Mouse (Mus musculus): ENCODE measurements around the gene Capn2.

Gene Capn2

GRCm38 (mm10) chr1:182501815-182502405 is 15.5 kb downstream of the Capn2 start:
- DNase-seq (ENCODE audit: low spot score in 2 of 2) = peak; percentile 61 to 71

DNA sequence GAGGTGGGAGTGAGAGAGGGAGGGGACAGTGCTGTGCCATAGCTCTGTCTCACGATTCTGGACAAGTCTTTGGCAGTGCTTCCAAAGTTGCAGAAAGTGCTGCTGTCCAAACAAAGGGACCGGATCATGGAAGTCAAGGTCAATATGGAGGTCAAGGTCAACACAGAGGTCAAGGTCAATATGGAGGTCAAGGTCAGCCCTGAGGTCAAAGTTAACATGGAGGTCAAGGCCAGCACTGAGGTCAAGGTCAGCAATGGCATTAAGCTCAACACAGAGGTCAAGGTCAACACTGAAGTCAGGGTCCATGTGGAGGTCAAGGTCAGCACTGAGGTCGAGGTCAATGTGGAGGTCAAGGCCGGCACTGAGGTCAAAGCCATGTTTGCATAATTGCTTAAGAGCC is 16.6 kb downstream of the Capn2 start:
- DNase-seq (ENCODE audit: low spot score in 2 of 2) = no peak

GRCm38 (mm10) chr1:182500224-182500623 is 17.2 kb downstream of the Capn2 start:
- DNase-seq (ENCODE audit: low spot score in 2 of 2) = peak in 1 of 2 experiments; percentile 69

DNA sequence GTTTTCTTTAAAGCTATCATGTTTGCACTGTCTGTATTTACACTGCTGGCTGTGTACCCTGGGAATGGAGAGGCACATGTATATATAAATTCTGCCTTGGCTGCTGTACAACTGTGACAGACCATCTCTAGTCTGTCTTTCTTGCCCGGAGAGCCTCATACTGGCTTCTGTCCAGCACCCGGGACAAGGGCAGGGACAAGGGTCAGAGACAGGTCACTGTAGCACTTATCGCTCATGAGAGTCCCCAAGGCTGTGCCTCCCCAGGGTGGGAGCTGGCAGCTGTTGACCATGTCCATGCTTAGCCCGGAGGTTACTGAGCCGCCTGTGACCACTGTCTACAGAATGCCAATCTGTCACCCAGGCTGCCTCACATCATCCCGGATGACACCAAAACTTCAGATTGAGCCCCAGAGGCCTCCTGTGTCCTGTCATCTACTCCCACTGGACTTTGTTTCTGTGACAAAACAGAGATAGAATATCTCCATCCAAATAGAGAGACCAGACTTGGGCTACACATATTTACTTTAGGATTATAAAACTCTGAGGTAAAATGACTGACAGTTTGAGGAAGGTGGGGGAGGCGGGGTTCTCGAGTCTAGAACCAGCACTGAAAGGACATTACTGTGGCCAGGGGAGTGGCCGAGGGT is 17.8 kb downstream of the Capn2 start:
- peak; percentile 63 for DNase-seq (ENCODE audit: low spot score in 2 of 2)

- DNase-seq (ENCODE audit: low spot score in 2 of 2) = no peak
Measured at GRCm38 (mm10) chr1:182497736-182498135, 19.7 kb downstream of the Capn2 start.

DNA sequence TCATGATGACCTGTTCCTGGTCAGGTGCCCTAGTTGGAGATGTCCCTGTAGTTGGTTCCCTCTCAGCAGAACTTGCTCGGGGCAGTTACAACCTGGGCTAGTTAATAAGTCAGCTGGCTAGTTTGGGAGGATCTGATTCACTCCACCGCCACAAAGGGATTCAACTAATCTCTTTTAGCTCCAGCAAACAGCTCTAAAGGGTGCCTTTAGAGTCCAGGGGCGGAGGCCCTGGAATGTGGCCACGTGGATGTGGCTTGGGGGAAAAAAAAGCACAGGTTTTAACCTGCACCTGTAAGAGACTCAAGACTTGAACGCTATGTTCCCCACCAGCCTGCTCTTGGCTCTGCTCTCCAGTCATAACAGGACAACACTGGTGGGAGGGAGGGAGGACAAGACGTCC is 20.7 kb downstream of the Capn2 start:
- no peak for DNase-seq (ENCODE audit: low spot score in 2 of 2)

DNA sequence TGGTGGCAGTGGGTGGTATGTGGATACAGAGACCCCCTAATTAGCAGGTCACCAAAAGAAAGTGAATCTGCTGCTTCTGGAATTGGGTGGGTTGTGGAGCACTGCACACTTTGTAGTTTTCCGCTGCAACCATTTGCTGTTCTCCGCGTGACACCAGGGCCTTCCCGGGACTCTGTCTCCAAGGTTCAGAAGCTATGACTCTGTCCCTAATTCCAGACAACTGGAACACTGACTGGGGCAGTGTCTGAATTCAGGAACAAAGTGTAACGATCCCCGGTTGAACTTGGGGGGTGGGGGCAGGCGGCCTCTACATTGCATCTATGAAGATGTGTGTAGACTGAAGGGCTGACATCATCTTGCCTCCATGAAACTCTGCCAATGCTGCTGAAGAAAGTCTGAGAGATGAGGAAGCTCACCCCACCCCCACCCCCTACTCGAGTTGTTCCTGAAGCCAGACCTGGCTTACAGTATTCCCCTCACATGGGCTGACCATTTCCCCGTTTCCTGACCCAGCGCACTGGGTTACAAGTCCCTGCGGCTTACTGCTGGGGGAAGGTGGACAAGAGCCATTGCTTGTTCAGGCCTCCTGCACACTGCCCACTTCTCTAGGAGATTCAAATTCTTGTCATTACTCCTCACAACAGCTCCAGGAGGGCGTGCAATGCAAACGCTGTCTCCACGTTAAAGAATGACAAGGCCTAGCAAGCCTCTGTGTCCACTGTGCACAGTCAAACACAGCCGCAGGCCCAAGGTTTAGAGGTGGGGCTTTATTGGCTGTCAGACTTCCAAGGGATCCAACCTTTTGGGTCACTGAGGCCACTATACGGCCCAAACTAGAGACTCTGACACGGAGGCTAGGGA is 22.9 kb downstream of the Capn2 start:
- no peak for DNase-seq (ENCODE audit: low spot score in 2 of 2)

DNA sequence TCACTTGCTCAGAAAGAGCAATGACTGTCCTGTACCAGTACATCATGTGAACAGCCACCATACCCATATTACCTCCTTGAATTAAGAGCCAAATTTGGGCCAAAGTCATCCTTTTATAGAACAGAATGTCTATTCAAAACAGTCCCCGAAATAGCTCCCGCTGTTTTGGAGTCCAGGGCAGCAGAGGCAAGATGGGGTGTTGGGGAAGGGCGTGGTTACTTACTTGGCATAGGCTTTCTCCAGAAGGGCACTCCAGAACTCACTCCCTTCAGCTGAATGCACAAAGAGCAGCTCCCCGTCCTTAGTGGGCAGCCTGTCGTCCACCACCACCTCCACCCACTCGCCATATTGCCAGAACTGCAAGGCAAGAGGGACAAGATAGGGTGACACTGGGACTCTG is 25.6 kb downstream of the Capn2 start:
- DNase-seq (ENCODE audit: low spot score in 2 of 2) = no peak

DNA sequence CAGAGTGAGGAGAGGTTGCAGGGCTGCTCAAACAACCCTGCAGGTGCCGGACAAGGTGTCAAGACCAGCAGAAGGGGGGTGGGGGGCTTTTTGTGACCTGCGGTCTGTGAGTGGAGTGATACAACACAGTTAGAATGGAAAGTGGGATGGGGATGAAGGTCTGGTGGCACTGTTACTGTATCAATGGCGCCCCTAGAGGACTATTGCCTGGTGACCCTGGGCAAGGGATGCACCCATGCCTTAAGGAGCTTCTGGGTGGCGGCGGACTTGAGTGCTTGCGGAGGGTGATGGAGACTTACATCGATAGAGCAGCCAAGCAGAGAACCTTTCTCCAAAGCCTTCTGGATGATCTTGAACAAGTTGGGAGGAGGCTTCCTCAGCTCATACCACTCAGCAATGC is 26.8 kb downstream of the Capn2 start:
- no peak for DNase-seq (ENCODE audit: low spot score in 2 of 2)

GRCm38 (mm10) chr1:182489803-182490452 is 27.5 kb downstream of the Capn2 start:
- peak; percentile 95 to 96 for DNase-seq (ENCODE audit: low spot score in 2 of 2)

- no peak for DNase-seq (ENCODE audit: low spot score in 2 of 2)
Measured at GRCm38 (mm10) chr1:182488503-182488902, 28.9 kb downstream of the Capn2 start.

GRCm38 (mm10) chr1:182483910-182484274 is 33.5 kb downstream of the Capn2 start:
- DNase-seq (ENCODE audit: low spot score in 2 of 2) = peak; percentile 68 to 81

DNA sequence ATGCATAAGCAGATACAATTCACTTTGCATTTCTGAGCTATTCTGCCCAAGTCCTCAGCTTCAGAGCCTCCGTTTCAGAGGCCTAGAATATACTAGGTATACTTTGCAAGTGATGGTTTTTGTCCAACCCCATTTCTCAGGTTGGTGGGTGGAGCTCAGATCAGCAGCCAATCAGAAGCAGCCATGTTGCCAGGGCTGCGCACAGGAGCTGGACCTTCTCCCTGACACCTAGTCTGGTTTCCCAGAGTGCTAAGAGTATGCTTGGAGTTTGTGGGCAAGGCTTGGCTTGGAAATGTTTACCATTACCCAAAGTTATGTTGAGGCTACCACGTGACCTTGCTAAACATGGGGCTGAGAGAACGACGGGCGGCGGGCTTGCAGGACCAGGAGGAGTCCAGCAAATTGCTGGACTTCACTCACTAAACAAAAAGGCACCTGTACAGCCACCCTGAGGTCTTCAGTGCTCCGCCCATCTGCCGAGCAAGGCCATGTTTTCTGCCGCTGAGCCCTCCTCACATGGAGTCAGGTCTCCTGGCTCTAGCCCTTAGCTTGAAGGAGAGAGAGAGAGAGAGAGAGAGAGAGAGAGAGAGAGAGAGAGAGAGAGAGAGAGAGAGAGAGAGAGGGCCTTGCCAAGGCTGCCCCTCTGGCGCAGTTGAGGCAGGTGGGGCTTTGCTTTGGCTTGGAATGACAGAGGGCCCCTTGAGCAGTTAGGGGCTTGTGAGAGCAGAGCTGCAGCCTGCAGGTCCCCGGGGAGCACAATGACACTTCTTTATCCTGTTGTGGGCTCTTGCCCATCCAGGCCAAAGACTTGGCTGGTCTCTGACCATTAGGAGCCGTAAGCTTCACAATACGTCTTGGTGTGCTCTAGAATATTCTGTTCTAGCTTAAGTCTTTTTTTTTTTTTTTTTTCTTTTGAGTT is 34.2 kb downstream of the Capn2 start:
- DNase-seq (ENCODE audit: low spot score in 2 of 2) = no peak

GRCm38 (mm10) chr1:182481646-182482295 is 35.6 kb downstream of the Capn2 start:
- DNase-seq (ENCODE audit: low spot score in 2 of 2) = no peak

- DNase-seq (ENCODE audit: low spot score in 2 of 2) = no peak
Measured at GRCm38 (mm10) chr1:182481138-182481537, 36.3 kb downstream of the Capn2 start.

- DNase-seq (ENCODE audit: low spot score in 2 of 2) = no peak
Measured at GRCm38 (mm10) chr1:182478935-182479334, 38.5 kb downstream of the Capn2 start.

- no peak for DNase-seq (ENCODE audit: low spot score in 2 of 2)
Measured at GRCm38 (mm10) chr1:182475005-182475796, 42.2 kb downstream of the Capn2 start.

DNA sequence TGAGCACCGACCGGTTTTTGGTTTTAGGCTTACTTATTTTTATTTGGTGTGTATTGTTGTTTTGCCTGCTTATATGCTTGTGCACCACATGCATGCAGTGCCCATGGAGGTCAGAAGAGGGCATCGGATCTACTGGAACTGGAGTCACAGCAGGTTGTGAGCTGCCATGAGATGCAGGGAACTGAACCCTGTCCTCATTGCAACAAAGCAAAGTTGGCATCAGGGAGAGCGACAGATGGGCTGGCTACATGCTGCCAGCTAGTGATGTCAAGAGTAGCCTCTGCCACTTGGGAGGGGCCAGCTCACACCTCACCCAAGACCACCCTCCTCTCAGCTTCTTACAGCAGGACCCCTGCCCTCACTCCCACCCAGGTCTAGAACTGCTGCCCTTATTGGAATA is 51.4 kb downstream of the Capn2 start:
- no peak for DNase-seq (ENCODE audit: low spot score in 2 of 2)

DNA sequence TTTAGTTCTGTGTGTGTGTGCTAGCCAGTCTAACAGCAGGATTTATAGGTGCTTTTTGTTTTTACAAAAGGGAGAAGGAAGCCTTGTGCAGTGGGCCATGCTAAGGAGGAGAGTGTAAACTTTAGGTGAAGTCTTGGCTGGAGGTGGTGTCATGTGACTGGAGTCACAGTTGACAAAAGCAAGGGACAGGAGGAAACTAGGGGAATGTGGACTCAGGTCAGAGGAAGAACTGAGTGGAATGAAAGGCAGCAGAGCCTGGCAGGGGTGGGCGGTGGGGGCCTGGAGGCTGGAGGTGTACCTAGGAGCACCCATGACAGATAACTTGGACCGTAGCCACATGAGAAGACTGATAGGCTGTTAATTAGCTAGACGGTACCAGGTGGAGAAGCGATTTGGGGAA is 52.1 kb downstream of the Capn2 start:
- DNase-seq (ENCODE audit: low spot score in 2 of 2) = no peak

DNA sequence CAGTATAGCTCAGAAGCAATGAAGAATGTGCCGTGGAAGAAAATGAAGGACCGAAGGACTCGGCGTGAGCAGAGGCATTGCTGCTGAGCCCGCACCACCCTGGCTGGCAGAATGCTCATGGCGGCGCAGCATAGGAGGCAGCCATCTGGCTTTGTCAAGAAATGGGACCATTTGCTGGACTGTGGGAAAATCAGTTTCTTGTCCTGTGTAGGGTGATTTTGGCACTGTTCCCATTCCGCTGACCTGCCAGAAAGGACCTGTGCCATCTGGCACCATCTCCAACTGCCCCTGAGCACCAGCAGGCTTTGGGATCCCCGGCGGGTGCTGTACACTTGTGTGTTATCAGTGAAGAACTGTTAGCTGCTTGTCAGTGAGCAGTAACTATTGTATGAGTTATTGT is 55.6 kb downstream of the Capn2 start:
- peak in 1 of 2 experiments; percentile 40 for DNase-seq (ENCODE audit: low spot score in 2 of 2)
